Mouse (Mus musculus): Measurements from ENCODE around the gene Tkfc. TPM values are rescaled to one million over a fixed set of nuclear protein-coding genes. Genes with fewer than 3 reads are reported as not detected.

The Tkfc gene
- polyA plus RNA-seq (2014; fragmentation: Nextera tagmentation; extraction: Ambion mirVana), result 21.2 and 22.7 TPM in 2 replicates

DNA sequence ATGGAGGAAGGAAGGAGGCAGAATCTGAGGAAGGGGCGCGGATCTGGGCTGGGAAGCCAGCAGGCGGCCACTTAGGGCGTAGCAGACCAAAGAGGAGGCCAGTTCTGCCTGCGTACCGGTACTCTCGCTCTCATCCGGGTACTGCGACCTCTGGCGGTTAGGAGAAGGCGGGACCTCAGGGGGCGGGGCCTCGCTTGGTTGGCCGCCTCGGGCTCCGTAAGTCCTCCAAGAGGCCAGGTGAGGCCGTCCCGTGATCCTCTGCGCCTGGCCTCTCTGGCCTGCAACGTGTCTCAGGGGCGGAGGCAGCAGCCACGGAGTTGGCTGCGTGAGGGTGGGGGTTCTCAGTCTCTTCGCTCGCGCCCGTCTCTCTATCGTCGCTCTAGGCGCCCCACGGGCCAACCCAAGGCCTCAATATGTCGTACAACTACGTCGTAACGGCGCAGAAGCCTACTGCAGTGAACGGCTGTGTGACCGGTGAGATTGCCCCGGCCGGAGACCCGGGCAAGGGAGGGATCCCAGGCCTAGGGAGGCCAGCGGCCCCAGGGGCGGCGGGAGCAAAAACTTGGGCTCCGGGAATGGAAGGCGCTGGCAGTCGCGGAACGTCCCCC, at the start of gene Tkfc, which contains the start of gene Ddb1:
TSS of gene Tkfc (minus strand) at position 362 of the 608 bp plus-strand sequence.
TSS of gene Ddb1 (plus strand) at position 35 of the 608 bp plus-strand sequence.
- Histone ChIP-seq H3K4me2 (ENCODE audit: low read depth) (peak within 1 kb of the TSS; percentile 78), H3K9ac (ENCODE audit: low read length) (peak within 1 kb of the TSS; percentile 95), H3K27ac (ENCODE audit: low read depth, low read length) (peak within 1 kb of the TSS; percentile 89), H3K27me3 (ENCODE audit: control insufficient read depth, insufficient read depth, low read length) (no peaks in the 10 kb centered on the region), H3K36me3 (ENCODE audit: control insufficient read depth, insufficient read depth, low read length) (peaks cover 10% of the 10 kb centered on the region), H3K9me3 (ENCODE audit: control insufficient read depth, low read length) (no peaks in the 10 kb centered on the region), H3K4me1 (ENCODE audit: control insufficient read depth, insufficient read depth, low read length) (peaks cover 10% of the 10 kb centered on the region; the same call in 1 of the 2 replicates), H3K4me3 (ENCODE audit: low read depth, low read length) (peak within 1 kb of the TSS; percentile 96)
- ATAC-seq (ENCODE audit: insufficient read depth, low FRiP score, low TSS enrichment) (peak; percentile 95), DNase-seq (ENCODE audit: low spot score) (peak; percentile 99)
- under 1% methylated on average over 47 of the region's 49 CpGs for WGBS

- no peak overlapping the region for H3K9ac ChIP-seq (ENCODE audit: low read length)
- H3K36me3 ChIP-seq (ENCODE audit: control insufficient read depth, insufficient read depth, low read length), result no peaks in the 10 kb centered on the region
- no peaks in the 10 kb centered on the region for H3K9me3 ChIP-seq (ENCODE audit: control insufficient read depth, low read length)
- ATAC-seq (ENCODE audit: insufficient read depth, low FRiP score, low TSS enrichment) (no peak), DNase-seq (ENCODE audit: low spot score) (no peak)
- no peak overlapping the region for H3K27ac ChIP-seq (ENCODE audit: low read depth, low read length)
- no peaks in the 10 kb centered on the region for H3K4me1 ChIP-seq (ENCODE audit: control insufficient read depth, insufficient read depth, low read length)
- WGBS, result 76% methylated on average over 8 of the region's 8 CpGs
- no peak overlapping the region for H3K4me2 ChIP-seq (ENCODE audit: low read depth)
- no peak overlapping the region for H3K4me3 ChIP-seq (ENCODE audit: low read depth, low read length)
- no peaks in the 10 kb centered on the region for H3K27me3 ChIP-seq (ENCODE audit: control insufficient read depth, insufficient read depth, low read length)
Measured at GRCm38 (mm10) chr19:10648156-10648555, 42.7 kb upstream of the Tkfc start.

- Histone ChIP-seq H3K4me2 (ENCODE audit: low read depth) (no peak overlapping the region), H3K9ac (ENCODE audit: low read length) (no peak overlapping the region), H3K36me3 (ENCODE audit: control insufficient read depth, insufficient read depth, low read length) (no peaks in the 10 kb centered on the region), H3K27ac (ENCODE audit: low read depth, low read length) (no peak overlapping the region), H3K4me1 (ENCODE audit: control insufficient read depth, insufficient read depth, low read length) (no peaks in the 10 kb centered on the region), H3K9me3 (ENCODE audit: control insufficient read depth, low read length) (no peaks in the 10 kb centered on the region), H3K4me3 (ENCODE audit: low read depth, low read length) (no peak overlapping the region), H3K27me3 (ENCODE audit: control insufficient read depth, insufficient read depth, low read length) (no peaks in the 10 kb centered on the region)
- DNase-seq (ENCODE audit: low spot score), result no peak
- WGBS, result 87% methylated on average over 2 of the region's 2 CpGs
- ATAC-seq (ENCODE audit: insufficient read depth, low FRiP score, low TSS enrichment), result no peak
Measured at GRCm38 (mm10) chr19:10645616-10646015, 40.2 kb upstream of the Tkfc start.

DNA sequence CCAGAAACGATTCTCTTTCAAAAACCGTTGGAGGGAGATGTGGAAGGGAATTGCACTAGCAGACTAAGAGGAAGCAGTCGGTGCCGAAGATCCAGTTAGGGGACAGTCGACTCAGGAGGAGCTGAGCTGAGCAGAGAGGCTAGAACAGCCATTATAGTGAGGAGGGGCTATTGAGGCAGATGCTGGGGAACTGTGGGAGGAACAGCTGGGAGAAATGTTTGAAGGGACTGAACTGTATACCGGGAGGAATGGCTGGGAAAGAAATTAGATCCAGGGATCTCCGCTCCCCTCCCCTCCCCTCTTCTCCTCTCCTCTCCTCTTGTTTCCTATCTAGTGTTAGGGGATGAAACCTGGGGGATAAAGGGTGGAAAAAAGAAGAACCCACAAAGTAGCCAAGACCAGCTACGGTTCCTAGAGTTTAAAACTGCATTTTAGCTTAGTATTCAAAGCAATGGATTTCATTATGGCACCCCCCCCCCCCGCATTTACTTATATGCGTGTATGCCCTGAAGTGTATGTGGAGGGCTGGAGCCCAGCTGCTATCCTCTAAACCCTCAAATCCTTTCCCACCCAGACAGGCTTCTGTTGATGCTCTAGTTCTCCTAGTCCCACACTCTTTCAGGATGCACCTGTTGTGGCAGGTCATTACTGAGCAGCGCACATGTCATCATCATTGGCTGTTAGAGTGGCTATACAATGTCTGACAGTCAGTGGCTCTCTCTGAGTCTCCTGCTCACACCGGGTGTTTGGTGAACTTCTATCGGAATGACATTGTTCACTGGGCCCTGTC, 35.3 kb upstream of the Tkfc start:
- Histone ChIP-seq H3K9me3 (ENCODE audit: control insufficient read depth, low read length) (no peaks in the 10 kb centered on the region), H3K4me3 (ENCODE audit: low read depth, low read length) (no peak overlapping the region), H3K4me2 (ENCODE audit: low read depth) (no peak overlapping the region), H3K4me1 (ENCODE audit: control insufficient read depth, insufficient read depth, low read length) (no peaks in the 10 kb centered on the region), H3K27me3 (ENCODE audit: control insufficient read depth, insufficient read depth, low read length) (no peaks in the 10 kb centered on the region), H3K36me3 (ENCODE audit: control insufficient read depth, insufficient read depth, low read length) (no peaks in the 10 kb centered on the region), H3K27ac (ENCODE audit: low read depth, low read length) (no peak overlapping the region), H3K9ac (ENCODE audit: low read length) (no peak overlapping the region)
- WGBS, result 40% methylated on average over 13 of the region's 13 CpGs
- ATAC-seq (ENCODE audit: insufficient read depth, low FRiP score, low TSS enrichment) (no peak), DNase-seq (ENCODE audit: low spot score) (no peak)

DNA sequence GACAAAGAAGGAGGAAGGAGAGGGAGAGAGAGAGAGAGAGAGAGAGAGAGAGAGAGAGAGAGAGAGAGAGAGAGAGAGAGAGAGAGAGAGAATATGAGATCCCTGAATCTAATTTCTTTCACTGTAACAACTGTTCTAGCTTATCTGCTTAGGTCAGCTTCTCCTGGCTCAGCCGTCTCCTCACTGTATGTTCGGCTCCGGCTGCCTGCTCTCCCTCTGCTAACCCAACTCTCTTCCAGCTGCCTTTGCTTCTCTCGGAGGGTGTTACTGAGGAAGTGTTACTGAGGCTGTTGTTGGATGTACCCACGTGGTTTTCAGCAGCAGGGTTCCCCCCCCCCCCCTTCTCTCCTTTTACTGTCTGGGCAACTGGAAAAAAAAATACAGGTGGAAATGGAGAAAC, 34.6 kb upstream of the Tkfc start:
- Histone ChIP-seq H3K36me3 (ENCODE audit: control insufficient read depth, insufficient read depth, low read length) (no peaks in the 10 kb centered on the region), H3K4me2 (ENCODE audit: low read depth) (no peak overlapping the region), H3K9ac (ENCODE audit: low read length) (no peak overlapping the region), H3K4me3 (ENCODE audit: low read depth, low read length) (no peak overlapping the region), H3K27me3 (ENCODE audit: control insufficient read depth, insufficient read depth, low read length) (peaks cover under 1% of the 10 kb centered on the region; the same call in 1 of the 2 replicates), H3K9me3 (ENCODE audit: control insufficient read depth, low read length) (no peaks in the 10 kb centered on the region), H3K4me1 (ENCODE audit: control insufficient read depth, insufficient read depth, low read length) (peaks cover under 1% of the 10 kb centered on the region; the same call in 1 of the 2 replicates), H3K27ac (ENCODE audit: low read depth, low read length) (no peak overlapping the region)
- DNase-seq (ENCODE audit: low spot score) (no peak), ATAC-seq (ENCODE audit: insufficient read depth, low FRiP score, low TSS enrichment) (no peak)
- 15% methylated on average over 5 of the region's 5 CpGs for WGBS

GRCm38 (mm10) chr19:10637840-10638239, 32.4 kb upstream of the Tkfc start:
- ATAC-seq (ENCODE audit: insufficient read depth, low FRiP score, low TSS enrichment) (no peak), DNase-seq (ENCODE audit: low spot score) (no peak)
- 54% methylated on average over 7 of the region's 7 CpGs for WGBS
- H3K4me1 ChIP-seq (ENCODE audit: control insufficient read depth, insufficient read depth, low read length), result peaks cover 10% of the 10 kb centered on the region
- no peak overlapping the region for H3K4me2 ChIP-seq (ENCODE audit: low read depth)
- H3K36me3 ChIP-seq (ENCODE audit: control insufficient read depth, insufficient read depth, low read length), result no peaks in the 10 kb centered on the region
- H3K9me3 ChIP-seq (ENCODE audit: control insufficient read depth, low read length), result no peaks in the 10 kb centered on the region
- no peak overlapping the region for H3K27ac ChIP-seq (ENCODE audit: low read depth, low read length)
- no peak overlapping the region for H3K4me3 ChIP-seq (ENCODE audit: low read depth, low read length)
- H3K9ac ChIP-seq (ENCODE audit: low read length), result no peak overlapping the region
- H3K27me3 ChIP-seq (ENCODE audit: control insufficient read depth, insufficient read depth, low read length), result peaks cover 3% of the 10 kb centered on the region; the same call in 1 of the 2 replicates

GRCm38 (mm10) chr19:10634872-10635318, 29.4 kb upstream of the Tkfc start:
- H3K27ac ChIP-seq (ENCODE audit: low read depth, low read length), result no peak overlapping the region
- H3K36me3 ChIP-seq (ENCODE audit: control insufficient read depth, insufficient read depth, low read length), result peaks cover 2% of the 10 kb centered on the region; the same call in 1 of the 2 replicates
- peaks cover 3% of the 10 kb centered on the region; the same call in 1 of the 2 replicates for H3K27me3 ChIP-seq (ENCODE audit: control insufficient read depth, insufficient read depth, low read length)
- DNase-seq (ENCODE audit: low spot score) (peak; percentile 63), ATAC-seq (ENCODE audit: insufficient read depth, low FRiP score, low TSS enrichment) (peak; percentile 53)
- H3K9me3 ChIP-seq (ENCODE audit: control insufficient read depth, low read length), result no peaks in the 10 kb centered on the region
- H3K4me1 ChIP-seq (ENCODE audit: control insufficient read depth, insufficient read depth, low read length), result peaks cover 10% of the 10 kb centered on the region
- peak overlapping the region; percentile 36 for H3K4me3 ChIP-seq (ENCODE audit: low read depth, low read length)
- peak overlapping the region; percentile 56 for H3K9ac ChIP-seq (ENCODE audit: low read length)
- 6% methylated on average over 21 of the region's 21 CpGs for WGBS
- H3K4me2 ChIP-seq (ENCODE audit: low read depth), result peak overlapping the region; percentile 69

DNA sequence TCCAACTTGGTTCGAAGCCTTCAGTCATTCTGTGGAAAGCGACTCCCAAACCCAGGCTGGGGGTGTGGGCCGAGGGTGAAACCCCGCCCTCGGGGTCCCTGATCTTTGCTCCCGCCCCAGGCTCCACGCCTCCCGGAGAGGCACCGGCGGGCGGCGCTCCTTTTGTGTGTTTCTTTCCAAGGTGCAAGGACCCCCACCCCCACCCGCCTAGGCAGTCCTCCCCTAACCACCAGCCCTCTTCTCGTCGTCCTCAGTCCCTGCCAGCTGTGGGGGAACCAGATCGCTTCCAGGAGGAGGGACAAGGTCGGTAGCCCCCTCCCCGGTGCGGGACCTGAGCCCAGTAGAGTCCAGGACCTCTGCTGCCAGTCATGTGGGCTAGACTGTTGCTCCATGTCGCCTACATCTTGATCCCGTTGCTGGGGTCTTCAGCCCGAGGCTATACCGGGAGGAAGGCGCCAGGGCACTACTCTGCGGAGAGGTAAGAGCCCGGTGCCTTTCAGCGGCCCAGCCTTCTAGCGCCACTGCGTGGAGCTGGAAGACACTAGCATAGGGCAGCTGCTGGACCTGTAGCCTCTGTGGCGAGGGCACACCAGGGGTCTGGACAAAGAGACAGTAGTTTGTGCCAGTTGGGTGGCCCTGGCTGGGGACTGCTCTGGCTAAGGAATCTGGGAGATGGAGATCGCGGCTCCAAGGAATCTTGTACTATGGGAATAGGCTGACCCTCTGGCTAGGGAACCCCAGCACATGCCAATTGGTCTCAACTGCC, 28.8 kb upstream of the Tkfc start, which contains the start of gene Vwce:
TSS of gene Vwce (plus strand) at position 108 of the 766 bp plus-strand sequence.
- Histone ChIP-seq H3K9me3 (ENCODE audit: control insufficient read depth, low read length) (no peaks in the 10 kb centered on the region), H3K4me1 (ENCODE audit: control insufficient read depth, insufficient read depth, low read length) (peaks cover 10% of the 10 kb centered on the region), H3K4me3 (ENCODE audit: low read depth, low read length) (peak within 1 kb of the TSS; percentile 36), H3K9ac (ENCODE audit: low read length) (peak within 1 kb of the TSS; percentile 56), H3K36me3 (ENCODE audit: control insufficient read depth, insufficient read depth, low read length) (peaks cover 7% of the 10 kb centered on the region), H3K27ac (ENCODE audit: low read depth, low read length) (no peak within 1 kb of the TSS), H3K4me2 (ENCODE audit: low read depth) (peak within 1 kb of the TSS; percentile 69), H3K27me3 (ENCODE audit: control insufficient read depth, insufficient read depth, low read length) (peaks cover 3% of the 10 kb centered on the region; the same call in 1 of the 2 replicates)
- ATAC-seq (ENCODE audit: insufficient read depth, low FRiP score, low TSS enrichment) (peak; percentile 79), DNase-seq (ENCODE audit: low spot score) (peak; percentile 71)
- 2% methylated on average over 32 of the region's 32 CpGs for WGBS

Measured in neural tube, embryonic 11.5 days (tissue).